Mouse (Mus musculus) liver, embryonic 14.5 days (tissue): ENCODE results near the gene Pcgf2. TPM values are rescaled to one million over a fixed set of nuclear protein-coding genes. Genes with fewer than 3 reads are reported as not detected.
A peak's percentile ranks its signal among the peaks of the same experiment; 100 is the strongest.
"Not testable (repeated sequence)": the region's sequence is repeated elsewhere in the genome, so short reads cannot be mapped to it uniquely, and the experiment has no call there.

Experiments used
- ATAC-seq: fragments of 200-750 bp; cut with Nextera tagmentation; 2 replicates; pipeline ENCODE4 v1.8.0; 2017; ENCODE audit warnings: moderate number of reproducible peaks, mild to moderate bottlenecking, moderate library complexity; ENCODE audit not compliant: insufficient read depth
- DNase-seq, 3 experiments: peaks; one replicate each; pipeline ENCODE4 v3.0.0-alpha.2; 2012 to 2013; ENCODE audit warnings: low read depth in 3 of 3, low spot score in 3 of 3
- H3K27ac ChIP-seq: fragments of 300-500 bp; sonication (generic); 2 replicates; pipeline ENCODE4 v1.5.1; 2014; ENCODE audit warnings: moderate library complexity, mild to moderate bottlenecking, control low read depth, inconsistent platforms
- H3K27me3 ChIP-seq: fragments of 300-500 bp; sonication (generic); 2 replicates; pipeline ENCODE4 v1.6.1; 2014; ENCODE audit warnings: mild to moderate bottlenecking, low read length, moderate library complexity; ENCODE audit not compliant: control insufficient read depth, insufficient read depth
- H3K36me3 ChIP-seq: fragments of 300-500 bp; sonication (generic); replicated peaks from 2 replicates; pipeline ENCODE4 v1.6.1; 2014; ENCODE audit warnings: low read depth; ENCODE audit not compliant: control insufficient read depth, insufficient read depth
- H3K4me1 ChIP-seq, 2 experiments: fragments of 200-500 bp in 1 of 2; fragments of 300-500 bp in 1 of 2; sonication (generic) in 1 of 2; replicated peaks; 2 replicates each; pipeline ENCODE4 v1.6.1; 2012 to 2014; ENCODE audit warnings: antibody characterized with exemption in 1 of 2, inconsistent platforms in 1 of 2, low read length in 1 of 2; ENCODE audit not compliant: control insufficient read depth in 2 of 2, insufficient read depth in 2 of 2
- H3K4me2 ChIP-seq: fragments of 300-500 bp; sonication (generic); 2 replicates; pipeline ENCODE4 v1.6.1; 2014; ENCODE audit warnings: low read depth, mild to moderate bottlenecking, control low read depth, moderate library complexity
- H3K4me3 ChIP-seq, 2 experiments: fragments of 200-500 bp in 1 of 2; fragments of 300-500 bp in 1 of 2; sonication (generic) in 1 of 2; 2 replicates each; pipeline ENCODE4 v1.5.1; 2012 to 2014; ENCODE audit warnings: low read depth in 2 of 2, low read length in 2 of 2, mild to moderate bottlenecking in 2 of 2, control low read depth in 1 of 2, inconsistent platforms in 1 of 2, moderate library complexity in 1 of 2; ENCODE audit not compliant: insufficient read depth in 1 of 2
- H3K9ac ChIP-seq: fragments of 300-500 bp; sonication (generic); replicated peaks from 2 replicates; pipeline ENCODE4 v1.6.1; 2014; ENCODE audit warnings: mild to moderate bottlenecking, control low read depth, moderate library complexity
- H3K9me3 ChIP-seq: fragments of 300-500 bp; sonication (generic); 2 replicates; pipeline ENCODE4 v1.6.1; 2016; ENCODE audit warnings: low read length, mixed read lengths; ENCODE audit not compliant: control insufficient read depth
- CTCF ChIP-seq: IDR thresholded peaks from 2 replicates; pipeline ENCODE4 v1.5.1; 2016; ENCODE audit warnings: antibody characterized with exemption, low read depth, control low read depth
- EP300 ChIP-seq: IDR thresholded peaks from 2 replicates; pipeline ENCODE4 v1.6.1; 2016; ENCODE audit warnings: antibody characterized with exemption, low read depth
- WGBS: fragments of 180-500 bp; shearing (Covaris S2); extraction: QIAGEN DNeasy Blood & Tissue Kit; methylation state at CpG from one replicate; pipeline ENCODE4 v1.1.7; 2014; ENCODE audit not compliant: insufficient replicate concordance; 5-methylcytosine and 5-hydroxymethylcytosine counted together
- polyA plus RNA-seq, 2 experiments: library from polyadenylated mRNA; depleted of rRNA in 1 of 2; stranded (reverse) in 1 of 2; unstranded in 1 of 2; fragments of >200 nt; fragmentation: Nextera tagmentation in 1 of 2; extraction: Ambion mirVana in 1 of 2; gene quantifications; 2 replicates each; pipeline versions ENCODE4 v1.2.1 to v1.2.3; 2012 to 2014

Gene Pcgf2
- polyA plus RNA-seq, 2 experiments = 1.5 to 4.4 TPM

GRCm38 (mm10) chr11:97710067-97710466, 9.8 kb upstream of the Pcgf2 start:
- not testable (repeated sequence) for ATAC-seq

DNA sequence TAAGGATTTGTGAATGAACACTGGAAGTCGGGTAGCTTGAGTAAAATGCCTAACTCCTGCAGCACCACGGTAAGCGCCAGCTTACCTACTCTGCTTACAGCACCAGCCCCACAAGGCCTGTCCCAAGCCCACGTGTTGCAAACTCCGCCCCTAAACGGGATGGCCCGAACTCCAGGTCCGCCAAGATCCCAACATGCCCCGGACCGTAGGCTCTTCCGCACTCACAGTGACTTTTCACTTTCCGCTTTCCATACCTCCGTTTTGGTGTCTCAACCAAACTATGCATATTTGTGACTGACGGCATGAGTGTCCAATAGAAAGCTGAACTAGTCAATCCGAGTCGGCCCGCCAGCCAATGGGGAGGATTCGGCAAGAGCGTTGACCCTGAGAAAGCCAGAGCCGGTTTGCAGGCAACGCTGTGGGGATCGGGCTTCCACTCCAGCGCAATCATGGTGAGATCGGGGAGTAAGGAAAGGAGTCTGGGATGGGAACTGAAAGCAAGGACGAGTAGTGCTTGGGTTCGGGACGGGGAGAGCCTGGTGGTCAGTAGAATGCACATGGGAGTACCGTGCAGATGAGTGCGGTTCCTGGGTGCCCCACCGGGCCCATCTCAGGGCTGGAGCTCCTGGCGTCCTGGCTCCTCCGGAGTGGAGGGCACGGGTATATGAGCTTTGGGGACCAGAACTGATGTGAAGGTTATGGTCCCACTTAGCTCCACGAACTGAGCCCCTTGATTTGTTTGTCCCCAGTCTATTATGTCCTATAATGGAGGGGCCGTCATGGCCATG, 2.9 kb upstream of the Pcgf2 start, which contains the start of gene Psmb3:
Psmb3 (plus strand) TSS at position 361 of the 788 bp plus-strand sequence.
- H3K4me2 ChIP-seq = peak within 1 kb of the TSS; percentile 83
- DNase-seq (peak; percentile 100), ATAC-seq (peak; percentile 91)
- TF ChIP-seq EP300 (no peak; the same call in 1 of the 2 replicates), CTCF (no peak)
- H3K4me1 ChIP-seq = peaks cover 3 to 18% of the 10 kb centered on the region in 2 experiments; a peak in 2 of 4 replicates
- H3K9ac ChIP-seq = peak within 1 kb of the TSS; percentile 82
- peaks cover 38% of the 10 kb centered on the region for H3K27me3 ChIP-seq
- H3K9me3 ChIP-seq = no peaks in the 10 kb centered on the region
- peak within 1 kb of the TSS; percentile 7; the same call in 1 of the 2 replicates for H3K27ac ChIP-seq
- H3K36me3 ChIP-seq = peaks cover 9% of the 10 kb centered on the region
- H3K4me3 ChIP-seq = peak within 1 kb of the TSS; percentile 75 to 96
- under 1% methylated on average over 35 of the region's 35 CpGs for WGBS

More at GRCm38 (mm10) chr11:97710067-97710466, 9.8 kb upstream of the Pcgf2 start:
- WGBS = 67% methylated on average over 2 of the region's 2 CpGs
- not testable (repeated sequence) for H3K4me1 ChIP-seq, H3K4me2 ChIP-seq, H3K27me3 ChIP-seq, H3K9ac ChIP-seq, DNase-seq, H3K9me3 ChIP-seq, H3K4me3 ChIP-seq, H3K27ac ChIP-seq
- H3K36me3 ChIP-seq = peaks cover 12% of the 10 kb centered on the region
- peak; percentile 13; the same call in 1 of the 2 replicates for TF ChIP-seq CTCF

DNA sequence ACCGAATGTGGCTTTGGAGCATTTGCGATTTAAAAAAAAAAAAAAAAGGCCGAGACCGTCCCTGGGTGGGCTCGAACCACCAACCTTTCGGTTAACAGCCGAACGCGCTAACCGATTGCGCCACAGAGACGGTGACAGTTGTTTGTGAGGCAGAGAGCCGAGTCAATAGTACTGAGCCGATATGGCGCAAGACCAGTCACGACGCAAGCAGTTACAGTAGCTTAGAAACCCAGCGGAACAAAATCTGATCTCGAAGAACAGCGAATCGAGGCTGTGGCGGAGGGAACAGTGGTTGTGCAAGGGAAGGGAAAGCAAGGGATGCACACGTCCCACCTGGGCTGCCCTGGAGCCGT, 2.1 kb upstream of the Pcgf2 start:
- Histone ChIP-seq H3K9me3 (no peaks in the 10 kb centered on the region), H3K9ac (peak overlapping the region; percentile 28), H3K36me3 (peaks cover 6% of the 10 kb centered on the region), H3K4me1 (peaks cover 3 to 18% of the 10 kb centered on the region in 2 experiments; a peak in 2 of 4 replicates), H3K4me3 (peak overlapping the region; percentile 75 to 96), H3K27ac (no peak overlapping the region), H3K27me3 (peaks cover 44% of the 10 kb centered on the region), H3K4me2 (peak overlapping the region; percentile 83)
- DNase-seq (peak; percentile 65 to 71 (median 67)), ATAC-seq (peak; percentile 2; the same call in 1 of the 2 replicates)
- TF ChIP-seq CTCF = no peak
- TF ChIP-seq EP300 = 0 out of 2 replicates have a peak, but pooled peaks have one; percentile 13
- under 1% methylated on average over 24 of the region's 24 CpGs for WGBS

GRCm38 (mm10) chr11:97701581-97702392, 1.5 kb upstream of the Pcgf2 start:
- Histone ChIP-seq H3K9ac (no peak overlapping the region), H3K27me3 (peaks cover 44% of the 10 kb centered on the region)

More at GRCm38 (mm10) chr11:97701581-97702392, 1.5 kb upstream of the Pcgf2 start:
- H3K4me3 ChIP-seq = peak overlapping the region in 1 of 2 experiments; percentile 75; a peak in 3 of 4 replicates
- no peak overlapping the region for H3K27ac ChIP-seq
- 35% methylated on average over 15 of the region's 15 CpGs for WGBS
- peak overlapping the region; percentile 83 for H3K4me2 ChIP-seq
- H3K4me1 ChIP-seq = peaks cover 3 to 18% of the 10 kb centered on the region in 2 experiments; a peak in 2 of 4 replicates
- ATAC-seq (no peak), DNase-seq (no peak)
- H3K9me3 ChIP-seq = no peaks in the 10 kb centered on the region
- no peak for TF ChIP-seq CTCF
- TF ChIP-seq EP300 = no peak
- H3K36me3 ChIP-seq = 0 out of 2 replicates have a peak, but pooled peaks cover 1% of the 10 kb centered on the region
